Mouse (Mus musculus) heart, postnatal 25 days (tissue): ENCODE measurements around the gene Polk. TPM values are rescaled to one million over a fixed set of nuclear protein-coding genes. Genes with fewer than 3 reads are reported as not detected.

Experiments
- DNase-seq: peaks from one replicate; pipeline ENCODE4 v3.0.0; 2022; ENCODE audit warnings: low spot score
- intact Hi-C: fragments of 180-260 bp; cut with DNase I; formaldehyde crosslinking; loops from one replicate; pipeline ENCODE4 v1.15.1; 2025
- total RNA-seq, 2 experiments: library from RNA; stranded (reverse); gene quantifications; 2 replicates each; pipeline ENCODE4 v1.2.3; 2021

The Polk gene
- total RNA-seq, 2 experiments from 2014 or later = 5.6 to 5.9 TPM

DNA sequence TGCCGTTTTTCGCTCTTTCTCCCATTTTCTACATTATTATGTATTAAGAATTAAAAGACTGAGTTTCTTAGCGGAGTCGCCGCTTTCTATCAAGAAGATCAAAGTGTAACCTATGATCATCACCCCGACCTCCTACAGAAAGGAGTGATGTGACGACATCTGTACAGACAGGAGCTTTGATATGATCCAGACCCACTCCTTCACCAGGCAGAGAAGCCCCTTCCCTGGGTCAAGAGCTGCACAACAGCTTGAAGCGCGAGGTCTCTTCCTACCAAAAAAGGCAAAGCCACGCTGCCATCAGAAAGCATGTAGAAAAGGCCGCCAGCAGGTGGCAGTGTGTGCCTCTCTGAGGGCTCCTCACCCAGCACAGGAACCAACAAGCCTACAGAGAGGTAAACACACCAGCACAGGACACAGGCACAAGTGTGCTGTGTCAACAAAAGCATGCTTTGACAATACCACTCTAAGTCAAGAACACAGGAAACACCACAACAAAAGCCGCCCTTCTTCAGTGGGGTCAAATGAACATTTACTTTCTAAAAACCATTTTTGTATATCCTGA, 110.7 kb downstream of the Polk start:
- intact Hi-C loops = loop anchor here (1.0 to 10.0 kb wide), 2 partner anchors 73 to 162 kb away; no protein-coding TSS in a partner anchor
- DNase-seq = peak; percentile 56

Other genes starting within 250 kb of the Polk start
- 10 to 100 TPM; 10.5 to 13.4 TPM for gene Poc5, start 154.3 kb downstream of the Polk start, total RNA-seq
- under 1 TPM; 0.21 to 0.36 TPM for gene Ankdd1b, start 71.4 kb downstream of the Polk start, total RNA-seq
- gene Gm17622, start 51.8 kb downstream of the Polk start, total RNA-seq = not detected
- 10 to 100 TPM; 35.8 to 41.1 TPM for gene Col4a3bp, start within 50 bp of the Polk start, total RNA-seq
- gene Hmgcr, start 128.4 kb upstream of the Polk start, total RNA-seq = 10 to 100 TPM in 1 of 2 experiments, 1 to 10 TPM in 1; 9.0 to 12.2 TPM
- gene Ankrd31, start 205.7 kb upstream of the Polk start, total RNA-seq = not detected